Mouse (Mus musculus): ENCODE data around the gene Disp1. TPM values are rescaled to one million over a fixed set of nuclear protein-coding genes. Genes with fewer than 3 reads are reported as not detected.
A peak's percentile ranks its signal among the peaks of the same experiment; 100 is the strongest.

Gene Disp1
- polyA plus RNA-seq, 1 experiment from 2014 or later = 8.6 TPM

GRCm38 (mm10) chr1:183134427-183134826 is 86.9 kb downstream of the Disp1 start:
- WGBS = 93% methylated on average over 4 of the region's 4 CpGs

GRCm38 (mm10) chr1:183133440-183133839 is 87.9 kb downstream of the Disp1 start:
- H3K9me3 ChIP-seq (replicated peaks) = no peaks in the 10 kb centered on the region
- no peaks in the 10 kb centered on the region for H3K27me3 ChIP-seq (ENCODE audit: low read depth, poor library complexity, severe bottlenecking)
- no peak for DNase-seq (ENCODE audit: low spot score)
- H3K4me1 ChIP-seq = peaks cover 15% of the 10 kb centered on the region
- peaks cover 9% of the 10 kb centered on the region for H3K36me3 ChIP-seq
- no peak overlapping the region for H3K4me3 ChIP-seq
- WGBS = 90% methylated on average over 3 of the region's 3 CpGs
- no peak overlapping the region for H3K27ac ChIP-seq (replicated peaks)

More at GRCm38 (mm10) chr1:183134427-183134826, 86.9 kb downstream of the Disp1 start:
- Histone ChIP-seq H3K27ac (replicated peaks) (no peak overlapping the region), H3K4me3 (no peak overlapping the region), H3K4me1 (peaks cover 21% of the 10 kb centered on the region), H3K36me3 (peaks cover 9% of the 10 kb centered on the region), H3K9me3 (replicated peaks) (no peaks in the 10 kb centered on the region), H3K27me3 (ENCODE audit: low read depth, poor library complexity, severe bottlenecking) (no peaks in the 10 kb centered on the region)
- DNase-seq (ENCODE audit: low spot score) = no peak

- WGBS = 89% methylated on average over 4 of the region's 4 CpGs
- Histone ChIP-seq H3K27me3 (ENCODE audit: low read depth, poor library complexity, severe bottlenecking) (no peaks in the 10 kb centered on the region), H3K4me1 (peaks cover 7% of the 10 kb centered on the region; the same call in 1 of the 2 replicates), H3K36me3 (0 out of 2 replicates have a peak, but pooled peaks cover 2% of the 10 kb centered on the region), H3K9me3 (replicated peaks) (no peaks in the 10 kb centered on the region), H3K4me3 (no peak overlapping the region), H3K27ac (replicated peaks) (no peak overlapping the region)
- DNase-seq (ENCODE audit: low spot score) = no peak
These were observed 94.1 kb downstream of the Disp1 start for GRCm38 (mm10) chr1:183127246-183127645.

- H3K36me3 ChIP-seq = no peaks in the 10 kb centered on the region
- H3K9me3 ChIP-seq (replicated peaks) = no peaks in the 10 kb centered on the region
- no peak overlapping the region for H3K4me3 ChIP-seq
- no peak for DNase-seq (ENCODE audit: low spot score)
- WGBS = 67% methylated on average over 3 of the region's 3 CpGs
- H3K27ac ChIP-seq (replicated peaks) = no peak overlapping the region
- peaks cover 7% of the 10 kb centered on the region; the same call in 1 of the 2 replicates for H3K4me1 ChIP-seq
- H3K27me3 ChIP-seq (ENCODE audit: low read depth, poor library complexity, severe bottlenecking) = no peaks in the 10 kb centered on the region
These were observed 97.6 kb downstream of the Disp1 start for GRCm38 (mm10) chr1:183123725-183124124.

- no peak for DNase-seq (ENCODE audit: low spot score)
- whole genome bisulfite sequencing = 96% methylated on average over 12 of the region's 12 CpGs
- peaks cover 13% of the 10 kb centered on the region for H3K4me1 ChIP-seq
- no peak overlapping the region for H3K27ac ChIP-seq (replicated peaks)
- no peak overlapping the region for H3K4me3 ChIP-seq
- H3K9me3 ChIP-seq (replicated peaks) = no peaks in the 10 kb centered on the region
- H3K36me3 ChIP-seq = no peaks in the 10 kb centered on the region
- H3K27me3 ChIP-seq (ENCODE audit: low read depth, poor library complexity, severe bottlenecking) = no peaks in the 10 kb centered on the region
These were observed 100.9 kb downstream of the Disp1 start for GRCm38 (mm10) chr1:183120341-183120923.

- H3K27me3 ChIP-seq (ENCODE audit: low read depth, poor library complexity, severe bottlenecking) = no peaks in the 10 kb centered on the region
- 83% methylated on average over 21 of the region's 21 CpGs for WGBS
- H3K4me3 ChIP-seq = no peak overlapping the region
- peak overlapping the region; percentile 23; the same call in 1 of the 2 replicates for H3K27ac ChIP-seq (replicated peaks)
- peaks cover 13% of the 10 kb centered on the region for H3K4me1 ChIP-seq
- no peak for DNase-seq (ENCODE audit: low spot score)
- H3K9me3 ChIP-seq (replicated peaks) = no peaks in the 10 kb centered on the region
- H3K36me3 ChIP-seq = no peaks in the 10 kb centered on the region
These were observed 103.2 kb downstream of the Disp1 start for GRCm38 (mm10) chr1:183117827-183118825.

- Histone ChIP-seq H3K9me3 (replicated peaks) (no peaks in the 10 kb centered on the region), H3K36me3 (no peaks in the 10 kb centered on the region), H3K27me3 (ENCODE audit: low read depth, poor library complexity, severe bottlenecking) (no peaks in the 10 kb centered on the region), H3K27ac (replicated peaks) (peak overlapping the region; percentile 23; the same call in 1 of the 2 replicates), H3K4me1 (peaks cover 10% of the 10 kb centered on the region), H3K4me3 (no peak overlapping the region)
- 85% methylated on average over 15 of the region's 15 CpGs for WGBS
- no peak for DNase-seq (ENCODE audit: low spot score)
These were observed 104.1 kb downstream of the Disp1 start for GRCm38 (mm10) chr1:183116946-183117826.

- Histone ChIP-seq H3K4me3 (no peak overlapping the region), H3K36me3 (no peaks in the 10 kb centered on the region), H3K27ac (replicated peaks) (no peak overlapping the region), H3K9me3 (replicated peaks) (no peaks in the 10 kb centered on the region), H3K27me3 (ENCODE audit: low read depth, poor library complexity, severe bottlenecking) (no peaks in the 10 kb centered on the region), H3K4me1 (peaks cover 10% of the 10 kb centered on the region)
- no peak for DNase-seq (ENCODE audit: low spot score)
- 80% methylated on average over 10 of the region's 10 CpGs for WGBS
These were observed 104.9 kb downstream of the Disp1 start for GRCm38 (mm10) chr1:183116441-183116840.

- no peaks in the 10 kb centered on the region for H3K36me3 ChIP-seq
- 91% methylated on average over 7 of the region's 7 CpGs for WGBS
- no peak for DNase-seq (ENCODE audit: low spot score)
These were observed 106.2 kb downstream of the Disp1 start for GRCm38 (mm10) chr1:183115076-183115475.

GRCm38 (mm10) chr1:183114554-183114953 is 106.8 kb downstream of the Disp1 start:
- Histone ChIP-seq H3K27me3 (ENCODE audit: low read depth, poor library complexity, severe bottlenecking) (no peaks in the 10 kb centered on the region), H3K4me3 (no peak overlapping the region), H3K9me3 (replicated peaks) (no peaks in the 10 kb centered on the region), H3K4me1 (peaks cover 10% of the 10 kb centered on the region), H3K36me3 (no peaks in the 10 kb centered on the region), H3K27ac (replicated peaks) (no peak overlapping the region)
- 90% methylated on average over 6 of the region's 6 CpGs for WGBS
- DNase-seq (ENCODE audit: low spot score) = no peak

More at GRCm38 (mm10) chr1:183115076-183115475, 106.2 kb downstream of the Disp1 start:
- Histone ChIP-seq H3K4me3 (no peak overlapping the region), H3K9me3 (replicated peaks) (no peaks in the 10 kb centered on the region), H3K27me3 (ENCODE audit: low read depth, poor library complexity, severe bottlenecking) (no peaks in the 10 kb centered on the region), H3K27ac (replicated peaks) (no peak overlapping the region), H3K4me1 (peaks cover 10% of the 10 kb centered on the region)

GRCm38 (mm10) chr1:183113546-183113945 is 107.8 kb downstream of the Disp1 start:
- 86% methylated on average over 9 of the region's 9 CpGs for WGBS
- Histone ChIP-seq H3K27ac (replicated peaks) (no peak overlapping the region), H3K4me1 (peaks cover 10% of the 10 kb centered on the region), H3K9me3 (replicated peaks) (no peaks in the 10 kb centered on the region), H3K27me3 (ENCODE audit: low read depth, poor library complexity, severe bottlenecking) (no peaks in the 10 kb centered on the region), H3K36me3 (no peaks in the 10 kb centered on the region), H3K4me3 (no peak overlapping the region)
- DNase-seq (ENCODE audit: low spot score) = no peak

- H3K4me1 ChIP-seq = peaks cover 4% of the 10 kb centered on the region; the same call in 1 of the 2 replicates
- H3K27me3 ChIP-seq (ENCODE audit: low read depth, poor library complexity, severe bottlenecking) = no peaks in the 10 kb centered on the region
- WGBS = 94% methylated on average over 2 of the region's 2 CpGs
- H3K9me3 ChIP-seq (replicated peaks) = no peaks in the 10 kb centered on the region
- no peak overlapping the region for H3K27ac ChIP-seq (replicated peaks)
- H3K4me3 ChIP-seq = no peak overlapping the region
- no peaks in the 10 kb centered on the region for H3K36me3 ChIP-seq
- DNase-seq (ENCODE audit: low spot score) = no peak
These were observed 113.8 kb downstream of the Disp1 start for GRCm38 (mm10) chr1:183107476-183107875.
